Mouse (Mus musculus) right cerebral cortex, postnatal 25 days (tissue): ENCODE results near the gene Gm21293.
"Not testable (repeated sequence)": the region's sequence is repeated elsewhere in the genome, so short reads cannot be mapped to it uniquely, and the experiment has no call there.

Experiments used
- DNase-seq: peaks from one replicate; pipeline ENCODE4 v3.0.0; 2022

The Gm21293 gene

GRCm38 (mm10) chr10:104142687-104143086 is at the start of gene Gm21293:
Gene Gm21293 (plus strand): TSS chr10:104142987.
- DNase-seq: not testable (repeated sequence)

GRCm38 (mm10) chr10:104110044-104110443 is 32.7 kb upstream of the Gm21293 start:
- no peak for DNase-seq

- no peak for DNase-seq
Observed at GRCm38 (mm10) chr10:104118312-104118711, 24.5 kb upstream of the Gm21293 start.

DNA sequence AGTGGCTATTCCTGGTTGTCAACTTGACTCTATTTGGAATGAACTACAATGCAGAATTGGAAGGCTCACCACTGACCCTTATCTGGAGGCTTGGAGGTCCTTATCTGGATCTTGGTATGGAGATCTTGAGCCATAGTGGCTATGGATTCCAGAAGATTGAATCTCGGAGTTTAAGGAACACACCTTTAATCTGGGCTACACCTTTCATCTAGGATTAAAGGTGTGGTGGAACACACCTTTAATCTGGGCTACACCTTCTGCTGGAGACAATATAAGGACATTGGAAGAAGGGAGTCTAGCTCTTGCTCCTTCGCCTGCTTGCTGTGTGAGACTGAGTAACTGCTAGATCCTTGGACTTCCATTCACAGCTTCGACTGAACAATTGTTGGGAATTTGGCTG is 8.4 kb downstream of the Gm21293 start, which contains the start of gene Gm6763:
Gm6763 (plus strand) TSS at position 301 of the 400 bp plus-strand sequence.
- DNase-seq: not testable (repeated sequence)

DNA sequence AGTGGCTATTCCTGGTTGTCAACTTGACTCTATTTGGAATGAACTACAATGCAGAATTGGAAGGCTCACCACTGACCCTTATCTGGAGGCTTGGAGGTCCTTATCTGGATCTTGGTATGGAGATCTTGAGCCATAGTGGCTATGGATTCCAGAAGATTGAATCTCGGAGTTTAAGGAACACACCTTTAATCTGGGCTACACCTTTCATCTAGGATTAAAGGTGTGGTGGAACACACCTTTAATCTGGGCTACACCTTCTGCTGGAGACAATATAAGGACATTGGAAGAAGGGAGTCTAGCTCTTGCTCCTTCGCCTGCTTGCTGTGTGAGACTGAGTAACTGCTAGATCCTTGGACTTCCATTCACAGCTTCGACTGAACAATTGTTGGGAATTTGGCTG is 16.9 kb downstream of the Gm21293 start, which contains the start of gene Gm8764:
Gm8764 (plus strand) TSS at position 301 of the 400 bp plus-strand sequence.
- DNase-seq: not testable (repeated sequence)

DNA sequence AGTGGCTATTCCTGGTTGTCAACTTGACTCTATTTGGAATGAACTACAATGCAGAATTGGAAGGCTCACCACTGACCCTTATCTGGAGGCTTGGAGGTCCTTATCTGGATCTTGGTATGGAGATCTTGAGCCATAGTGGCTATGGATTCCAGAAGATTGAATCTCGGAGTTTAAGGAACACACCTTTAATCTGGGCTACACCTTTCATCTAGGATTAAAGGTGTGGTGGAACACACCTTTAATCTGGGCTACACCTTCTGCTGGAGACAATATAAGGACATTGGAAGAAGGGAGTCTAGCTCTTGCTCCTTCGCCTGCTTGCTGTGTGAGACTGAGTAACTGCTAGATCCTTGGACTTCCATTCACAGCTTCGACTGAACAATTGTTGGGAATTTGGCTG is 25.4 kb downstream of the Gm21293 start, which contains the start of gene Gm21304:
Gm21304 (plus strand) TSS at position 301 of the 400 bp plus-strand sequence.
- DNase-seq: not testable (repeated sequence)

GRCm38 (mm10) chr10:104176724-104177123 is 33.9 kb downstream of the Gm21293 start, which contains the start of gene Gm21312:
Gene Gm21312 (plus strand): TSS chr10:104177024.
- not testable (repeated sequence) for DNase-seq

- not testable (repeated sequence) for DNase-seq
Observed at GRCm38 (mm10) chr10:104185233-104185632, 42.4 kb downstream of the Gm21293 start, which contains the start of gene Gm20765. Gene Gm20765 (plus strand): TSS chr10:104185533.

DNA sequence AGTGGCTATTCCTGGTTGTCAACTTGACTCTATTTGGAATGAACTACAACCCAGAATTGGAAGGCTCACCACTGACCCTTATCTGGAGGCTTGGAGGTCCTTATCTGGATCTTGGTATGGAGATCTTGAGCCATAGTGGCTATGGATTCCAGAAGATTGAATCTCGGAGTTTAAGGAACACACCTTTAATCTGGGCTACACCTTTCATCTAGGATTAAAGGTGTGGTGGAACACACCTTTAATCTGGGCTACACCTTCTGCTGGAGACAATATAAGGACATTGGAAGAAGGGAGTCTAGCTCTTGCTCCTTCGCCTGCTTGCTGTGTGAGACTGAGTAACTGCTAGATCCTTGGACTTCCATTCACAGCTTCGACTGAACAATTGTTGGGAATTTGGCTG is 51.0 kb downstream of the Gm21293 start, which contains the start of gene Gm4340:
Gm4340 (plus strand) TSS at position 301 of the 400 bp plus-strand sequence.
- DNase-seq: not testable (repeated sequence)
